Mouse (Mus musculus) thymus, adult 2 months (tissue): ENCODE data around the gene Zcchc24.

Experiments
- CTCF ChIP-seq: fragments of 200-500 bp; IDR thresholded peaks from 2 replicates; pipeline ENCODE4 v1.5.1; 2012; ENCODE audit warnings: mild to moderate bottlenecking, control low read depth, low read length, moderate library complexity, borderline replicate concordance; ENCODE audit not compliant: control insufficient read depth, poor library complexity, insufficient read depth; ENCODE audit errors: extremely low read depth
- POLR2A ChIP-seq: fragments of 200-500 bp; IDR thresholded peaks from 2 replicates; pipeline ENCODE4 v1.6.1; 2012; ENCODE audit warnings: mild to moderate bottlenecking, low read length, control low read depth, moderate library complexity; ENCODE audit not compliant: control insufficient read depth, poor library complexity, insufficient read depth; ENCODE audit errors: extremely low read depth

DNA sequence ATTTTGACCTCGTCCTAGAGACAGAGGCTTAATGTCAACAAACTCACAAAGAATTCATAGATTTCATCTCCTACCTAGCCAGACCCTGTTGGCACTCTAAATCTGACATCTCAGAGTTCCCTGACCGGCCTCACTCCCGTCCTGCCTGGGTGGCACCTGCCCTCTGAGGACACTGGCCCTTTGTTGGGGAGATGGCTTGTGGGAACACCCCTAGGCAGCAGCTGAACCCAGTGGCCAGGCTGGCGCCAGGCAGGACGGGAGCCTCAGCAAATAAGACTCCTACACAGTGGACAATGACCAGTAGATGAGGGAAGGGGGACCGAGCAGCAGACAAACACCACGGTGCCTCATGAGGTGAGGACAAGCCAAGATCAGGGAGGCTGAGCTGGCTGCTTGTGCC is 89.2 kb downstream of the Zcchc24 start:
- TF ChIP-seq CTCF (no peak), POLR2A (no peak)
